Mouse (Mus musculus) gastrocnemius, postnatal 4 days (tissue): Measurements from ENCODE around the gene Tex21. TPM values are rescaled to one million over a fixed set of nuclear protein-coding genes. Genes with fewer than 3 reads are reported as not detected.
"Not testable (repeated sequence)": the region's sequence is repeated elsewhere in the genome, so short reads cannot be mapped to it uniquely, and the experiment has no call there.

Experiments used
- DNase-seq, 2 experiments: peaks; one replicate each; pipeline ENCODE4 v3.0.0; 2021 to 2022; ENCODE audit warnings: low spot score in 2 of 2, mixed read lengths in 2 of 2
- total RNA-seq, 2 experiments: library from RNA; stranded (reverse); gene quantifications; 2 replicates each; pipeline ENCODE4 v1.2.3; 2021

Gene Tex21
- total RNA-seq, 2 experiments from 2014 or later = not detected

- no peak for DNase-seq
Observed at GRCm38 (mm10) chr12:76261556-76261955, 15.0 kb upstream of the Tex21 start.

GRCm38 (mm10) chr12:76260673-76261072 is 14.1 kb upstream of the Tex21 start:
- DNase-seq = no peak

GRCm38 (mm10) chr12:76256114-76256843 is 9.7 kb upstream of the Tex21 start:
- no peak for DNase-seq

GRCm38 (mm10) chr12:76255499-76255875 is 8.9 kb upstream of the Tex21 start:
- no peak for DNase-seq

- peak; percentile 77 to 90 for DNase-seq
Observed at GRCm38 (mm10) chr12:76254725-76255498, 8.4 kb upstream of the Tex21 start, which contains the start of gene Mthfd1. Gene Mthfd1 (plus strand): TSS chr12:76255298.

- DNase-seq = no peak
Observed at GRCm38 (mm10) chr12:76253991-76254390, 7.4 kb upstream of the Tex21 start.

GRCm38 (mm10) chr12:76253591-76253990 is 7.0 kb upstream of the Tex21 start:
- DNase-seq = no peak

GRCm38 (mm10) chr12:76253090-76253489 is 6.5 kb upstream of the Tex21 start:
- DNase-seq = no peak

GRCm38 (mm10) chr12:76244981-76245380 is 1.6 kb downstream of the Tex21 start:
- DNase-seq = no peak

- no peak for DNase-seq
Observed at GRCm38 (mm10) chr12:76241833-76242232, 4.7 kb downstream of the Tex21 start.

- no peak for DNase-seq
Observed at GRCm38 (mm10) chr12:76241084-76241483, 5.5 kb downstream of the Tex21 start.

GRCm38 (mm10) chr12:76240670-76241069 is 5.9 kb downstream of the Tex21 start:
- DNase-seq = no peak

GRCm38 (mm10) chr12:76239839-76240571 is 6.5 kb downstream of the Tex21 start:
- no peak for DNase-seq

GRCm38 (mm10) chr12:76239145-76239838 is 7.3 kb downstream of the Tex21 start:
- no peak for DNase-seq

GRCm38 (mm10) chr12:76235253-76235652 is 11.3 kb downstream of the Tex21 start:
- no peak for DNase-seq

- no peak for DNase-seq
Observed at GRCm38 (mm10) chr12:76230644-76231043, 15.9 kb downstream of the Tex21 start.

- not testable (repeated sequence) for DNase-seq
Observed at GRCm38 (mm10) chr12:76222104-76222503, 24.4 kb downstream of the Tex21 start.

- DNase-seq = no peak
Observed at GRCm38 (mm10) chr12:76216716-76217115, 29.8 kb downstream of the Tex21 start.

- no peak for DNase-seq
Observed at GRCm38 (mm10) chr12:76215121-76215520, 31.4 kb downstream of the Tex21 start.

GRCm38 (mm10) chr12:76209429-76209974 is 37.0 kb downstream of the Tex21 start:
- no peak for DNase-seq

GRCm38 (mm10) chr12:76200326-76200725 is 46.2 kb downstream of the Tex21 start:
- no peak for DNase-seq
